Mouse (Mus musculus) heart, adult 18-20 months (tissue): ENCODE results near the gene Gm49398. TPM values are rescaled to one million over a fixed set of nuclear protein-coding genes. Genes with fewer than 3 reads are reported as not detected.

Experiments
- DNase-seq, 2 experiments: peaks; one replicate each; pipeline ENCODE4 v3.0.0; 2021 to 2022; ENCODE audit warnings: mixed read lengths in 1 of 2
- long read RNA-seq, 2 experiments: library from polyadenylated mRNA; stranded (forward); transcript quantifications; one replicate each; pipeline ENCODE4 v2.0.0; 2021
- microRNA-seq, 2 experiments: library from miRNA; unstranded; fragments of <30 nt; microRNA quantifications; one replicate each; pipeline ENCODE4 v1.2.0; 2022
- total RNA-seq, 2 experiments: library from RNA; stranded (reverse); gene quantifications; 2 replicates each; pipeline ENCODE4 v1.2.3; 2021

Gene Gm49398
- total RNA-seq = not detected
- long read RNA-seq, experiment 1 = 0 reads
- long read RNA-seq, experiment 2 = 0 reads

DNA sequence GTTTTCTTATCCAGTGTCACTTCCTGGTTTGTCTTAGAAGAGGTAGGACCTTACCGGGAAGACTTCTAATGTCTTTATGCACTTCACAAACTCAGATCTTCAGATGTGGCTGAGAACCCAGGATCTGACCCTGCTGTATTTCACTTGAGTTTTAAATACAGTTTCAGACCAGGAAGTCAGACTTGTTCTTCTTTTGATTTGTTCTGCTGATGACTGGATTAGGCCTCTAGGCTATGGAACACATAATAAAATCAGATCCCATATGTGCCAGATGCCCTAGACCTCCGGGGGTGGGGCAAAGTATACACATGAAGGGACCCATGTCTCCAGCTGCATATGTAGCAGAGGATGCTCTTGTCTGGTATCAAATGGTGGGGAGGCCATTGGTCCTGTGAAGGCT, at the start of gene Gm49398:
TSS of gene Gm49398 (minus strand) at position 101 of the 400 bp plus-strand sequence.
- no peak for DNase-seq

DNA sequence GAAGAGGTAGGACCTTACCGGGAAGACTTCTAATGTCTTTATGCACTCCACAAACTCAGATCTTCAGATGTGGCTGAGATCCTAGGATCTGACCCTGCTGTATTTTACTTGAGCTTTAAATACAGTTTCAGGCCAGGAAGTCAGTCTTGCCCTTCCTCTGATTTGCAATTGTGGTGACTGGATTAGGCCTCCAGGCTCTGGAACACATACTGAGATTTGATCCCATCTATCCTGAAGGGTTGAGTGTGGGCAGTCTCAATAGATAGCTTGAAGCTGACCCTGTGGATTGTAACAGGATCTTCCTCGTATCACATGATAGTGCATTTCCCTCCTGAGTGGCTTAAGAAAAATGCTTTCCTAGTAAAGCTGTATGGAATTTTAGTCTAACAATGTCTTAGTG, 33.4 kb downstream of the Gm49398 start, which contains the start of gene Cts8:
TSS of gene Cts8 (minus strand) at position 101 of the 400 bp plus-strand sequence.
- DNase-seq = no peak

DNA sequence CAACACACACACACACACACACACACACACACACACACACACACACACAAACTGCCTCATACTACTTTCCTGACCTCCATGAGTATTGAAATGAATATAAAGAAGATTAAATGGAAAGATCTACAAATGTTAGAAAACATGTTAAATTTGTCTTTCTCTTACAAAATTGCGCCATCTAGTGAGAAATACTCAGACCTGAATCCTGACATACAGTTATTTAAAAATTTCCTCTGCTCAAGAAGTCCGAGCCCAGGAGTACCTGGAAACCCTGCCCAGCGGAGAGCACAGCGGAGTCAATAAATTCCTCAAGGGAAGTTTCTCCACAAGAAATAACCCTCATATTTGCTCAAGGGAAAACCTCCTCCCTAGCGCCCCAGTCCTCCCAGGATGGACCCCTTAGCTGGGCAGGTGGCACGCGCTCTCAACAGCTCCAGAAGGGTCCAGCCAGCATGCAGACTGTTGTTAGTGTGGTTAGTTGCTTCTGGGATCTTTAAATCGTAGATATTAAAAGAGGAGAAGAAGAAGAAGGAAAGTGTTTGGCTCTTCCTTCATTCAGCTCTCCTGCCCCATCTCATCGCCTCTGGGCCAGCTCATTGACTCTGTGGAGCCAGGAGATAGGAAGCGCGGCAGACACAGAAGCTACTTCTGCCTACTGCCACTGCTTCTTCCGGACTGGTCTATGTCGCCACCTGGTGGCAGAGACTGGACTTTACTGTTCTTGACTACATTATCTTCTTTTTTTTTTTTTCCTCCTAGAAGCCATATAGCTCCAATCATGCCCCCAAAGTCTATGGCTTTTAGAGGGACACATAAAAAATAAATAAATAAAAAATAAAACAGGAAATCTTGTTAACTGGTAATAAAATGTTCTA, 47.3 kb downstream of the Gm49398 start:
- DNase-seq = peak; percentile 42 to 60

DNA sequence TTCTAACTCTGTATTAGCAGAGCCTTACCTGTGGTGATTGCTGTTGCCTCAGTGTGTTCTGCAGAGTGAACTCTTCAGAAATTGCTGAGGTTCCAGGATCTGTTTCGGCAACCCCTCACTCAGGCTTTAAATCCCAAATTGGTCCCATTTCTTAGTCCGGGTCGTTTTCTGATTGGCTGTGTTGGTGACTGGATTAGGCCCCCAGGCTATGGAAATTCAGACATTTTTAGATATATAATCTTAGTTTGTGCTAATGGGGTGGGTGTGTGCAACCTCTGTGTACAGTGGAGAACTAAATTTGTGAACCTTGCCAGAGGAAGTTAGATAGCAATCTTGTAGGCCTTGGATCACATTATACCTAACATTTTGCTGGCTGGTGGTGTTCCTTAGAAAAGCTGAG, 85.3 kb downstream of the Gm49398 start, which contains the start of gene Cts6:
TSS of gene Cts6 (minus strand) at position 101 of the 400 bp plus-strand sequence.
- DNase-seq = no peak

Small RNA genes within 50 kb of the gene (microRNA-seq; reads per million reads assigned to microRNA genes)
- 0 reads per million in 2 experiments for gene Gm27704

Other genes with a start within 250 kb of the Gm49398 start
- not detected for gene Ctsq, start 248.2 kb downstream of the Gm49398 start, total RNA-seq
- gene Ctsr, start 124.6 kb downstream of the Gm49398 start, total RNA-seq = not detected
- gene Cts6, start 85.4 kb downstream of the Gm49398 start, total RNA-seq = not detected
- gene Cts8, start 33.5 kb downstream of the Gm49398 start, total RNA-seq = not detected
- not detected for gene Cts7, start 69.4 kb upstream of the Gm49398 start, total RNA-seq